Mouse (Mus musculus): ENCODE data around the gene Ccdc61. TPM values are rescaled to one million over a fixed set of nuclear protein-coding genes. Genes with fewer than 3 reads are reported as not detected.
"Not testable (repeated sequence)": the region's sequence is repeated elsewhere in the genome, so short reads cannot be mapped to it uniquely, and the experiment has no call there.

The Ccdc61 gene
- polyA plus RNA-seq, 1 experiment from 2014 or later = 38.7 TPM

DNA sequence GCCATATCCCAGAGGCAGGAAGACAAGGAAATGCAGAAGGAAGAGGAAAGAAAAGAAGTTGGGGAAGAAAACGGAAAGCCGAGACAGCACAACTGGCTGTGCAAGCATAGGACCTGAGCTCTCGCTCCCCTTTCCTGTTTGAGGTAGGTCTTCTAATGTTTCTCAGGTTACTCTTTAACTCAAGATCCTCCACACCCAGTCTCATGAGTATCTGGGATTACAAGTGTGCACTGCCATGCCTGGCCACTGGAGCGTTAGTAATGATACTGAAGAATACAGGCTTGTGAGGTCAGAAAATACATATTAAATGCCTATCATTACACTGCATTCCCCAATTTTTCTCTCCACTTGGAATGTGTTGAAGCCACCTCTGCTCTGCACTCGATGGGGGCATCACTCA is 34.8 kb downstream of the Ccdc61 start:
- Histone ChIP-seq H3K4me3 (no peak overlapping the region), H3K4me1 (peaks cover 7% of the 10 kb centered on the region; the same call in 1 of the 2 replicates), H3K36me3 (no peaks in the 10 kb centered on the region), H3K9ac (replicated peaks) (no peak overlapping the region), H3K27me3 (no peaks in the 10 kb centered on the region), H3K9me3 (no peaks in the 10 kb centered on the region), H3K4me2 (replicated peaks) (no peak overlapping the region), H3K27ac (replicated peaks) (no peak overlapping the region)
- ATAC-seq (ENCODE audit: low FRiP score, low read depth) = no peak
- 91% methylated on average over 5 of the region's 5 CpGs for WGBS

DNA sequence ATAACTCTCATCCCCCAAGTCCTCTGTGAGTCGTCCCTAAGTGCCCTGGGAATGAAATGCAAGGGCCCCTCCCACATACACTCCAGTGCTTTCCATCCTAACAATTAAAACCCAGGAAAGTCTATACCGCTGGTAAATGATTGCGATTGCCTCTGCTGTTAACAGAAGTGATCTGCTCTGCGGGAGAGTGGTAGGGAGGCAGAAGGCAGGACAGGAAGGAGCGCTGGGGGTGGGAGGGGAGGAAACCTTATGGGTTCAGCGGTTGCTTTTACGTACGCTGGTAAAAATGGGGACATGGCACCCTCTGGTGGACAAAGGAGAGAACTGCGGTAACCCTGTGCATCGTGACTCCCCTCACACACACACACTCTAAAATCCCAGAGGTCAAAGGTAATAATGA is 37.0 kb downstream of the Ccdc61 start:
- H3K9me3 ChIP-seq = 0 out of 2 replicates have a peak, but pooled peaks cover 2% of the 10 kb centered on the region
- no peaks in the 10 kb centered on the region for H3K27me3 ChIP-seq
- 0% methylated on average over 10 of the region's 10 CpGs for WGBS
- peak; percentile 75 for ATAC-seq (ENCODE audit: low FRiP score, low read depth)
- H3K27ac ChIP-seq (replicated peaks) = no peak overlapping the region
- H3K4me2 ChIP-seq (replicated peaks) = peak overlapping the region; percentile 77
- peaks cover 7% of the 10 kb centered on the region; the same call in 1 of the 2 replicates for H3K4me1 ChIP-seq
- peak overlapping the region; percentile 41 for H3K4me3 ChIP-seq
- peak overlapping the region; percentile 37; the same call in 1 of the 2 replicates for H3K9ac ChIP-seq (replicated peaks)
- no peaks in the 10 kb centered on the region for H3K36me3 ChIP-seq

DNA sequence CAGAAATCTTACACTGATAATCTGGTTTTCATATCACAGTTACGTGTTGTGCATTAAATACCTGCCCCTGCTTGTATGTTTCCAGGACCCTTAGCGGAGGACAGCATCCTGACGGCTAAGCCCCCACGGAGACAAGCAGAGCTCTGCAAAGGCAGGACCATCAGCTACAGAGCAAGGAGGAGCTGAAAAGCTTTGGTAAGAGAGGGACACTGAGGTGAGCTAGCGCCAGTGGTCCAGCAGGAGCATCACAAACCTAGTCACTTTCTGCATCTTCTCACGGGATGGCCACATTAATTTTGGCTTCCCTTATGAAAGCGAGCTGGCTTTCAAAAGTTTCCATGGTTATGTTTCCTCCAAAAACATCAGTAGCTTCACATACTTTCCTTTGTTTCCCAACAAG is 37.4 kb downstream of the Ccdc61 start:
- Histone ChIP-seq H3K4me2 (replicated peaks) (peak overlapping the region; percentile 77), H3K4me3 (peak overlapping the region; percentile 41), H3K27me3 (no peaks in the 10 kb centered on the region), H3K27ac (replicated peaks) (no peak overlapping the region), H3K4me1 (peaks cover 7% of the 10 kb centered on the region; the same call in 1 of the 2 replicates), H3K36me3 (no peaks in the 10 kb centered on the region), H3K9me3 (0 out of 2 replicates have a peak, but pooled peaks cover 6% of the 10 kb centered on the region), H3K9ac (replicated peaks) (peak overlapping the region; percentile 37)
- ATAC-seq (ENCODE audit: low FRiP score, low read depth) = peak; percentile 67
- under 1% methylated on average over 7 of the region's 7 CpGs for WGBS

GRCm38 (mm10) chr7:18872014-18872802 is 38.0 kb downstream of the Ccdc61 start:
- Histone ChIP-seq H3K27me3 (no peaks in the 10 kb centered on the region), H3K4me1 (peaks cover 7% of the 10 kb centered on the region; the same call in 1 of the 2 replicates), H3K4me2 (replicated peaks) (peak overlapping the region; percentile 77), H3K36me3 (no peaks in the 10 kb centered on the region), H3K4me3 (peak overlapping the region; percentile 41), H3K9me3 (0 out of 2 replicates have a peak, but pooled peaks cover 6% of the 10 kb centered on the region), H3K9ac (replicated peaks) (peak overlapping the region; percentile 37), H3K27ac (replicated peaks) (no peak overlapping the region)
- ATAC-seq (ENCODE audit: low FRiP score, low read depth) = peak; percentile 67
- 32% methylated on average over 14 of the region's 14 CpGs for WGBS

DNA sequence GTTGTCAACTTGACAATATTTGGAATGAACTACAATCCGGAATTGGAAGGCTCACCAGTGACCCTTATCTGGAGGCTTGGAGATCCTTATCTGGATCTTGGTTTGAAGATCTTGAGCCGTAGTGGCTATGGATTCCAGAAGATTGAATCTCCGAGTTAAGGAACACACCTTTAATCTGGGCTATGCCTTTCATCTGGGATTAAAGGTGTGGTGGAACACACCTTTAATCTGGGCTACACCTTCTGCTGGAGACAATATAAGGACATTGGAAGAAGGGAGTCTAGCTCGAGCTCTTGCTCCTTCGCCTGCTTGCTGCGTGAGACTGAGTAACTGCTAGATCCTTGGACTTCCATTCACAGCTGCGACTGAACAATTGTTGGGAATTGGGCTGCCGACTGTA is 39.2 kb downstream of the Ccdc61 start, which contains the start of gene Pglyrp1:
Gene Pglyrp1, plus strand, starts transcription at position 301 of the 400 bp plus-strand sequence.
- ATAC-seq (ENCODE audit: low FRiP score, low read depth); H3K9me3 ChIP-seq; H3K9ac ChIP-seq (replicated peaks); H3K4me3 ChIP-seq; H3K27ac ChIP-seq (replicated peaks); H3K4me2 ChIP-seq (replicated peaks); H3K4me1 ChIP-seq; H3K27me3 ChIP-seq; H3K36me3 ChIP-seq: not testable (repeated sequence)
- WGBS = 86% methylated on average over 1 of the region's 8 CpGs

DNA sequence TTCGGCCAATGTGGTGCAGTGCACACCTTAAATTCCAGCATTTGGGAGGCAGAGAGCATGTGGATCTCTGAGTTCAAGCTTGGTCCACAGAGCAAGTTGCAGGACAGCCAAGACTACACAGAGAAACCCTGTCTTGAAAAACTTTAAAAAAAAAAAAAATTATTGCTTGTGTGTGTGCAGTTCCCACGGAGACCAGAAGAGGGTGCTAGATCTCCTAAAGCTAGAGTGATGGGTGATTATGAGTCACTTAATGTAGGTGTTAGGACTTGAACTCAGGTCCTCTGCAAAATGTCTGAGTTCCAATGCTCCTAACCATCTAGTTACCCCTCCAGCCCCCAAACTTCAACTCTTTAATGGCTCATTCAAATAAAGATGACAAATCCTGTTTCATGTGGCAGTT is 41.7 kb downstream of the Ccdc61 start:
- H3K9ac ChIP-seq (replicated peaks) = no peak overlapping the region
- 88% methylated on average over 2 of the region's 2 CpGs for WGBS
- no peak for ATAC-seq (ENCODE audit: low FRiP score, low read depth)

DNA sequence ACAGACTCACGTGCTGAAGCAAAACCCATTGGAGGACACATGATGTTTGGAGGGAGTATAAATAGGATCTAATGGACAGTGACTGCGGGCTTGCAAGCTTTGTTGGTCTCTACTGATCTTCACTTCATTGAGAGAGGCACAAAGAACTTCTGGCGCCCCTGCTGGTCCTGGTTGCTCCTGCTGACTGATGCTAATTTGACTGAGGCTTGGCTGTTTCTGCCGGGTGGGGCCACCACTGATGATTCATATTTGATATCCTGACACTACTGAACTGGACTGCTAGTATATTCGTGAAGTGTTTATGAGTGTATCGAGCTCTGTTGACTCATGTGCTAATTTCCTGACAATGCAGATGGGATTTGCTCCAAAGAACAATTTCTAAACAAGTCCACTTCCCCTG is 47.4 kb downstream of the Ccdc61 start:
- no peaks in the 10 kb centered on the region for H3K36me3 ChIP-seq
- no peaks in the 10 kb centered on the region for H3K4me1 ChIP-seq
- H3K27ac ChIP-seq (replicated peaks) = no peak overlapping the region
- no peak for ATAC-seq (ENCODE audit: low FRiP score, low read depth)
- H3K4me2 ChIP-seq (replicated peaks) = no peak overlapping the region
- H3K9ac ChIP-seq (replicated peaks) = no peak overlapping the region
- H3K9me3 ChIP-seq = no peaks in the 10 kb centered on the region
- no peaks in the 10 kb centered on the region for H3K27me3 ChIP-seq
- H3K4me3 ChIP-seq = no peak overlapping the region
- 89% methylated on average over 6 of the region's 6 CpGs for WGBS

More for the DNA sequence above, 41.7 kb downstream of the Ccdc61 start:
- Histone ChIP-seq H3K4me2 (replicated peaks) (no peak overlapping the region), H3K27ac (replicated peaks) (no peak overlapping the region), H3K36me3 (no peaks in the 10 kb centered on the region), H3K27me3 (no peaks in the 10 kb centered on the region), H3K4me1 (peaks cover 7% of the 10 kb centered on the region; the same call in 1 of the 2 replicates), H3K9me3 (0 out of 2 replicates have a peak, but pooled peaks cover 6% of the 10 kb centered on the region), H3K4me3 (no peak overlapping the region)

GRCm38 (mm10) chr7:18858310-18858916 is 51.8 kb downstream of the Ccdc61 start:
- Histone ChIP-seq H3K27me3 (no peaks in the 10 kb centered on the region), H3K4me1 (no peaks in the 10 kb centered on the region), H3K36me3 (no peaks in the 10 kb centered on the region), H3K4me3 (no peak overlapping the region), H3K9me3 (no peaks in the 10 kb centered on the region), H3K27ac (replicated peaks) (no peak overlapping the region), H3K9ac (replicated peaks) (no peak overlapping the region), H3K4me2 (replicated peaks) (no peak overlapping the region)
- ATAC-seq (ENCODE audit: low FRiP score, low read depth) = no peak
- WGBS = 76% methylated on average over 5 of the region's 5 CpGs

- WGBS = 95% methylated on average over 1 of the region's 1 CpGs
- Histone ChIP-seq H3K4me2 (replicated peaks) (no peak overlapping the region), H3K27me3 (no peaks in the 10 kb centered on the region), H3K36me3 (no peaks in the 10 kb centered on the region), H3K4me3 (no peak overlapping the region), H3K4me1 (no peaks in the 10 kb centered on the region), H3K9ac (replicated peaks) (no peak overlapping the region), H3K27ac (replicated peaks) (no peak overlapping the region), H3K9me3 (no peaks in the 10 kb centered on the region)
- ATAC-seq (ENCODE audit: low FRiP score, low read depth) = no peak
Measured at GRCm38 (mm10) chr7:18848395-18848794, 61.8 kb downstream of the Ccdc61 start.

- Histone ChIP-seq H3K4me1 (peaks cover 5% of the 10 kb centered on the region; the same call in 1 of the 2 replicates), H3K9ac (replicated peaks) (no peak overlapping the region), H3K9me3 (no peaks in the 10 kb centered on the region), H3K36me3 (no peaks in the 10 kb centered on the region), H3K27me3 (peaks cover 2% of the 10 kb centered on the region; the same call in 1 of the 2 replicates), H3K4me3 (no peak overlapping the region), H3K27ac (replicated peaks) (no peak overlapping the region), H3K4me2 (replicated peaks) (no peak overlapping the region)
- WGBS = 50% methylated on average over 5 of the region's 5 CpGs
- ATAC-seq (ENCODE audit: low FRiP score, low read depth) = no peak
Measured at GRCm38 (mm10) chr7:18844811-18845210, 65.4 kb downstream of the Ccdc61 start.

DNA sequence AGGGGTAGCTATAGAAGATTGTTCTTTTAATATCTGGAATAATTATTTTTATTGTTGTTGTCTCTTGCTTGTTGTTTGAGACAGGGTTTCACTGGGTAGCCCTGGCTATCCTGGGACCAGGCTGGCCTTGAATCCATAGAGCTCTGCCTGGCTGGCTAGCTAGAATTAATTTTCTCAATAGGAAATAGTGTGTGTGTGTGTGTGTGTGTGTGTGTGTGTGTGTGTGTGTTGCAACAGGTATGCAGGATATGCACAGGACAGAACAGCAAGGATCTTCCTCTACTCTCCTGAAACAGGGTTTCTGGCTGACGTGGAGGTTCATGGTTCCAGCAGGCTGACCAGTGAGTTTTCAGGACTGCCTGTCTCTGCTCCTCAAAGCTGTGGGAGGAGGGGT is 69.0 kb downstream of the Ccdc61 start:
- Histone ChIP-seq H3K36me3 (no peaks in the 10 kb centered on the region), H3K9me3 (no peaks in the 10 kb centered on the region), H3K9ac (replicated peaks) (no peak overlapping the region), H3K4me2 (replicated peaks) (peak overlapping the region; percentile 56), H3K4me3 (no peak overlapping the region), H3K4me1 (peaks cover 5% of the 10 kb centered on the region; the same call in 1 of the 2 replicates), H3K27me3 (peaks cover 3% of the 10 kb centered on the region; the same call in 1 of the 2 replicates), H3K27ac (replicated peaks) (no peak overlapping the region)
- WGBS = 86% methylated on average over 1 of the region's 1 CpGs
- ATAC-seq (ENCODE audit: low FRiP score, low read depth) = peak; percentile 52; the same call in 1 of the 2 replicates
